Mouse (Mus musculus) lung, postnatal 0 days (tissue): ENCODE results near the gene Ccl6. TPM values are rescaled to one million over a fixed set of nuclear protein-coding genes. Genes with fewer than 3 reads are reported as not detected.
A peak's percentile ranks its signal among the peaks of the same experiment; 100 is the strongest.
"Not testable (repeated sequence)": the region's sequence is repeated elsewhere in the genome, so short reads cannot be mapped to it uniquely, and the experiment has no call there.

Experiments used
- ATAC-seq: fragments of 200-750 bp; cut with Nextera tagmentation; 2 replicates; pipeline ENCODE4 v1.8.0; 2017; ENCODE audit warnings: moderate library complexity
- DNase-seq: peaks from one replicate; pipeline ENCODE4 v3.0.0-alpha.2; 2016; ENCODE audit warnings: low spot score
- H3K27ac ChIP-seq: fragments of 300-500 bp; sonication (generic); 2 replicates; pipeline ENCODE4 v1.5.1; 2014; ENCODE audit warnings: antibody characterized with exemption, mild to moderate bottlenecking, low read length, mixed read lengths
- H3K27me3 ChIP-seq: fragments of 300-500 bp; sonication (generic); replicated peaks from 2 replicates; pipeline ENCODE4 v1.6.1; 2014; ENCODE audit warnings: low read length, mixed read lengths; ENCODE audit not compliant: insufficient read depth
- H3K36me3 ChIP-seq: fragments of 300-500 bp; sonication (generic); 2 replicates; pipeline ENCODE4 v1.6.1; 2014; ENCODE audit warnings: low read length, mixed read lengths; ENCODE audit not compliant: insufficient read depth
- H3K4me1 ChIP-seq: fragments of 300-500 bp; sonication (generic); 2 replicates; pipeline ENCODE4 v1.6.1; 2014; ENCODE audit warnings: antibody characterized with exemption, low read depth, low read length, mixed read lengths; ENCODE audit not compliant: insufficient read depth
- H3K4me2 ChIP-seq: fragments of 300-500 bp; sonication (generic); replicated peaks from 2 replicates; pipeline ENCODE4 v1.6.1; 2014; ENCODE audit warnings: low read depth, mild to moderate bottlenecking, low read length, moderate library complexity, mixed read lengths
- H3K4me3 ChIP-seq: fragments of 300-500 bp; sonication (generic); 2 replicates; pipeline ENCODE4 v1.5.1; 2014; ENCODE audit warnings: low read depth, low read length
- H3K9ac ChIP-seq: fragments of 300-500 bp; sonication (generic); replicated peaks from 2 replicates; pipeline ENCODE4 v1.6.1; 2014; ENCODE audit warnings: low read depth, mild to moderate bottlenecking
- H3K9me3 ChIP-seq: fragments of 300-500 bp; sonication (generic); 2 replicates; pipeline ENCODE4 v1.6.1; 2016; ENCODE audit warnings: low read length, mixed read lengths
- CTCF ChIP-seq: IDR thresholded peaks from 2 replicates; pipeline ENCODE4 v1.5.1; 2016; ENCODE audit warnings: antibody characterized with exemption, mild to moderate bottlenecking
- EP300 ChIP-seq: IDR thresholded peaks from 2 replicates; pipeline ENCODE4 v1.6.1; 2016; ENCODE audit warnings: antibody characterized with exemption, mild to moderate bottlenecking, control low read depth
- WGBS: fragments of 180-500 bp; shearing (Covaris S2); extraction: QIAGEN DNeasy Blood & Tissue Kit; methylation state at CpG from one replicate; pipeline ENCODE4 v1.1.7; 2014; 5-methylcytosine and 5-hydroxymethylcytosine counted together
- polyA plus RNA-seq: library from polyadenylated mRNA; unstranded; fragments of >200 nt; fragmentation: Nextera tagmentation; extraction: Ambion mirVana; gene quantifications from 2 replicates; pipeline ENCODE4 v1.2.1, GENCODE M21; 2015

The Ccl6 gene
- polyA plus RNA-seq, 1 experiment from 2014 or later, result 413 TPM

- no peak overlapping the region for H3K9ac ChIP-seq
- H3K9me3 ChIP-seq, result no peaks in the 10 kb centered on the region
- no peaks in the 10 kb centered on the region for H3K4me1 ChIP-seq
- TF ChIP-seq CTCF, result no peak
- TF ChIP-seq EP300, result no peak
- no peaks in the 10 kb centered on the region for H3K27me3 ChIP-seq
- H3K4me2 ChIP-seq, result no peak overlapping the region
- DNase-seq (no peak), ATAC-seq (no peak)
- H3K4me3 ChIP-seq, result no peak overlapping the region
- H3K27ac ChIP-seq, result no peak overlapping the region
- no peaks in the 10 kb centered on the region for H3K36me3 ChIP-seq
- WGBS, result 48% methylated on average over 10 of the region's 10 CpGs
These were observed 35.8 kb downstream of the Ccl6 start for GRCm38 (mm10) chr11:83557074-83557473.

- DNase-seq (peak; percentile 91), ATAC-seq (peak; percentile 85)
- Histone ChIP-seq H3K27ac (no peak overlapping the region), H3K36me3 (no peaks in the 10 kb centered on the region), H3K9me3 (no peaks in the 10 kb centered on the region), H3K4me1 (no peaks in the 10 kb centered on the region), H3K27me3 (no peaks in the 10 kb centered on the region), H3K4me3 (no peak overlapping the region), H3K9ac (no peak overlapping the region), H3K4me2 (no peak overlapping the region)
- peak; percentile 87 for TF ChIP-seq CTCF
- no peak; the same call in 1 of the 2 replicates for TF ChIP-seq EP300
- 24% methylated on average over 8 of the region's 8 CpGs for WGBS
These were observed 36.7 kb downstream of the Ccl6 start for GRCm38 (mm10) chr11:83556085-83556781.

- DNase-seq (no peak), ATAC-seq (no peak)
- H3K27me3 ChIP-seq, result no peaks in the 10 kb centered on the region
- TF ChIP-seq EP300, result no peak
- TF ChIP-seq CTCF, result no peak
- H3K4me2 ChIP-seq, result no peak overlapping the region
- 61% methylated on average over 5 of the region's 5 CpGs for WGBS
- H3K9me3 ChIP-seq, result no peaks in the 10 kb centered on the region
- H3K36me3 ChIP-seq, result no peaks in the 10 kb centered on the region
- H3K27ac ChIP-seq, result no peak overlapping the region
- H3K4me3 ChIP-seq, result no peak overlapping the region
- H3K4me1 ChIP-seq, result no peaks in the 10 kb centered on the region
- no peak overlapping the region for H3K9ac ChIP-seq
These were observed 41.2 kb downstream of the Ccl6 start for GRCm38 (mm10) chr11:83551668-83552067.

GRCm38 (mm10) chr11:83551037-83551436, 41.9 kb downstream of the Ccl6 start:
- H3K36me3 ChIP-seq, H3K4me1 ChIP-seq, H3K9me3 ChIP-seq, H3K4me3 ChIP-seq, H3K27me3 ChIP-seq, H3K9ac ChIP-seq, H3K27ac ChIP-seq, DNase-seq, H3K4me2 ChIP-seq, ATAC-seq: not testable (repeated sequence)
- 76% methylated on average over 7 of the region's 7 CpGs for WGBS

- Histone ChIP-seq H3K4me2 (no peak overlapping the region), H3K9me3 (no peaks in the 10 kb centered on the region), H3K27me3 (no peaks in the 10 kb centered on the region), H3K27ac (no peak overlapping the region), H3K4me3 (no peak overlapping the region), H3K4me1 (no peaks in the 10 kb centered on the region), H3K36me3 (no peaks in the 10 kb centered on the region), H3K9ac (no peak overlapping the region)
- TF ChIP-seq CTCF, result no peak
- no peak for TF ChIP-seq EP300
- ATAC-seq (no peak), DNase-seq (no peak)
- 73% methylated on average over 5 of the region's 5 CpGs for WGBS
These were observed 42.7 kb downstream of the Ccl6 start for GRCm38 (mm10) chr11:83550186-83550632.

- TF ChIP-seq EP300, result no peak
- TF ChIP-seq CTCF, result no peak
- Histone ChIP-seq H3K36me3 (no peaks in the 10 kb centered on the region), H3K27me3 (no peaks in the 10 kb centered on the region), H3K27ac (no peak overlapping the region), H3K4me2 (no peak overlapping the region), H3K4me1 (no peaks in the 10 kb centered on the region), H3K9ac (no peak overlapping the region), H3K4me3 (no peak overlapping the region), H3K9me3 (no peaks in the 10 kb centered on the region)
- 37% methylated on average over 3 of the region's 3 CpGs for WGBS
- DNase-seq, result peak; percentile 57
- ATAC-seq, result peak; percentile 40
These were observed 48.7 kb downstream of the Ccl6 start for GRCm38 (mm10) chr11:83544214-83544613.
